Mouse (Mus musculus) retina, postnatal 1 day (tissue): ENCODE measurements around the gene Nptx1.
A peak's percentile ranks its signal among the peaks of the same experiment; 100 is the strongest.

Experiments used
- DNase-seq: peaks from one replicate; pipeline ENCODE4 v3.0.0-alpha.2; 2012

Nptx1 gene

GRCm38 (mm10) chr11:119547183-119547921 lies at the start of gene Nptx1:
Nptx1 (minus strand) TSS chr11:119547753.
- DNase-seq = peak; percentile 76

GRCm38 (mm10) chr11:119593966-119594365 lies 46.4 kb upstream of the Nptx1 start:
- no peak for DNase-seq

- no peak for DNase-seq
Measured at GRCm38 (mm10) chr11:119589242-119589641, 41.7 kb upstream of the Nptx1 start.

GRCm38 (mm10) chr11:119587112-119587511 lies 39.6 kb upstream of the Nptx1 start:
- peak; percentile 42 for DNase-seq

- DNase-seq = no peak
Measured at GRCm38 (mm10) chr11:119586511-119586910, 39.0 kb upstream of the Nptx1 start.

GRCm38 (mm10) chr11:119577721-119578120 lies 30.2 kb upstream of the Nptx1 start:
- no peak for DNase-seq

GRCm38 (mm10) chr11:119576855-119577254 lies 29.3 kb upstream of the Nptx1 start:
- DNase-seq = no peak

- DNase-seq = peak; percentile 54
Measured at GRCm38 (mm10) chr11:119572316-119573010, 24.9 kb upstream of the Nptx1 start.

- DNase-seq = no peak
Measured at GRCm38 (mm10) chr11:119566188-119566587, 18.6 kb upstream of the Nptx1 start.

GRCm38 (mm10) chr11:119565684-119566083 lies 18.1 kb upstream of the Nptx1 start:
- peak; percentile 39 for DNase-seq

- peak; percentile 43 for DNase-seq
Measured at GRCm38 (mm10) chr11:119565021-119565420, 17.5 kb upstream of the Nptx1 start.

- no peak for DNase-seq
Measured at GRCm38 (mm10) chr11:119564383-119564782, 16.8 kb upstream of the Nptx1 start.

GRCm38 (mm10) chr11:119563166-119563565 lies 15.6 kb upstream of the Nptx1 start:
- no peak for DNase-seq

GRCm38 (mm10) chr11:119562286-119562685 lies 14.7 kb upstream of the Nptx1 start:
- no peak for DNase-seq

GRCm38 (mm10) chr11:119558870-119559610 lies 11.5 kb upstream of the Nptx1 start:
- DNase-seq = peak; percentile 79

- DNase-seq = peak; percentile 52
Measured at GRCm38 (mm10) chr11:119557940-119558869, 10.7 kb upstream of the Nptx1 start.

- DNase-seq = no peak
Measured at GRCm38 (mm10) chr11:119555170-119555569, 7.6 kb upstream of the Nptx1 start.

GRCm38 (mm10) chr11:119554706-119555105 lies 7.2 kb upstream of the Nptx1 start:
- DNase-seq = no peak

- no peak for DNase-seq
Measured at GRCm38 (mm10) chr11:119552902-119553802, 5.6 kb upstream of the Nptx1 start.

GRCm38 (mm10) chr11:119552301-119552700 lies 4.7 kb upstream of the Nptx1 start:
- no peak for DNase-seq

- no peak for DNase-seq
Measured at GRCm38 (mm10) chr11:119551468-119551867, 3.9 kb upstream of the Nptx1 start.
